Mouse (Mus musculus) kidney, embryonic 14.5 days (tissue): ENCODE measurements at regions not wholly inside any gene's neighbourhood (a gene's known extent, or its start where the extent isn't known, plus 50 kb on each side); places are given as distances from the start of the nearest gene placed in this dataset.

Experiments used
- ATAC-seq: fragments of 200-750 bp; cut with Nextera tagmentation; 2 replicates; pipeline ENCODE4 v1.8.0; 2017; ENCODE audit warnings: moderate number of reproducible peaks, mild to moderate bottlenecking, moderate TSS enrichment, moderate library complexity; ENCODE audit not compliant: low FRiP score, low TSS enrichment
- H3K27ac ChIP-seq: fragments of 300-500 bp; sonication (generic); 2 replicates; pipeline ENCODE4 v1.5.1; 2014; ENCODE audit warnings: low read depth, mild to moderate bottlenecking, low read length, moderate library complexity, mixed read lengths
- H3K27me3 ChIP-seq: fragments of 300-500 bp; sonication (generic); 2 replicates; pipeline ENCODE4 v1.6.1; 2014; ENCODE audit warnings: mild to moderate bottlenecking, low read length; ENCODE audit not compliant: control insufficient read depth, insufficient read depth
- H3K36me3 ChIP-seq: fragments of 300-500 bp; sonication (generic); 2 replicates; pipeline ENCODE4 v1.6.1; 2014; ENCODE audit warnings: low read length, mixed read lengths; ENCODE audit not compliant: control insufficient read depth, insufficient read depth
- H3K4me1 ChIP-seq: fragments of 300-500 bp; sonication (generic); 2 replicates; pipeline ENCODE4 v1.6.1; 2014; ENCODE audit warnings: low read length, mixed read lengths; ENCODE audit not compliant: control insufficient read depth, insufficient read depth
- H3K4me2 ChIP-seq: fragments of 300-500 bp; sonication (generic); replicated peaks from 2 replicates; pipeline ENCODE4 v1.6.1; 2014; ENCODE audit warnings: low read depth, mild to moderate bottlenecking, low read length
- H3K4me3 ChIP-seq: fragments of 300-500 bp; sonication (generic); 2 replicates; pipeline ENCODE4 v1.5.1; 2014; ENCODE audit warnings: mild to moderate bottlenecking, low read length
- H3K9ac ChIP-seq: fragments of 300-500 bp; sonication (generic); 2 replicates; pipeline ENCODE4 v1.6.1; 2014; ENCODE audit warnings: low read depth, mild to moderate bottlenecking, low read length, moderate library complexity
- H3K9me3 ChIP-seq: fragments of 300-500 bp; sonication (generic); 2 replicates; pipeline ENCODE4 v1.6.1; 2016; ENCODE audit warnings: low read length; ENCODE audit not compliant: control insufficient read depth
- WGBS: fragments of 180-500 bp; shearing (Covaris S2); extraction: QIAGEN DNeasy Blood & Tissue Kit; methylation state at CpG from one replicate; pipeline ENCODE4 v1.1.7; 2014; 5-methylcytosine and 5-hydroxymethylcytosine counted together

DNA sequence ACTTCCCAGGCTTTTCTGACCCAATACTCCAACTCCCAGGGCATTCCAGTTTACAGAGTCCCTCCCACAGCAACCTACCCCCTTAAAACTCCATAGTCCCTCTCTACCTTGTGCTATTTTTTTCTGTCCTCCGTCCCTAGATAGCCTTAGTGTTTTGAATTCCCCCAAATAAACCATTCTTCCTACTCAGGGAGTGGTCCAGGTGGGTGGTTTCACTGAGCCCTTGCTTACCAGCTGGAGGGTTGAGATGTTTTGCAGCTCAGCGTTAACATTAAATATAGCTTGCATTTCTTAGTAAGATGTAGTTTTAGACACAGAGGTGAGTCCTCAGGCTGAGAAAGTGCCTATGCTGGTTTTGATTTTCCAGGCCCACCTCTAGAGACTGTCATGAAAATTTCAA, 313.0 kb downstream of the Bmper start:
- Histone ChIP-seq H3K9ac (no peak overlapping the region), H3K4me3 (no peak overlapping the region), H3K4me2 (no peak overlapping the region), H3K27ac (no peak overlapping the region), H3K36me3 (no peaks in the 10 kb centered on the region), H3K4me1 (no peaks in the 10 kb centered on the region), H3K27me3 (no peaks in the 10 kb centered on the region), H3K9me3 (no peaks in the 10 kb centered on the region)
- WGBS = 64% methylated on average over 2 of the region's 2 CpGs
- ATAC-seq = no peak

GRCm38 (mm10) chr9:23538051-23538450, 315.2 kb downstream of the Bmper start:
- 75% methylated on average over 5 of the region's 5 CpGs for WGBS
- Histone ChIP-seq H3K27ac (no peak overlapping the region), H3K9ac (no peak overlapping the region), H3K36me3 (no peaks in the 10 kb centered on the region), H3K27me3 (no peaks in the 10 kb centered on the region), H3K4me1 (no peaks in the 10 kb centered on the region), H3K9me3 (no peaks in the 10 kb centered on the region), H3K4me2 (no peak overlapping the region), H3K4me3 (no peak overlapping the region)
- ATAC-seq = no peak

DNA sequence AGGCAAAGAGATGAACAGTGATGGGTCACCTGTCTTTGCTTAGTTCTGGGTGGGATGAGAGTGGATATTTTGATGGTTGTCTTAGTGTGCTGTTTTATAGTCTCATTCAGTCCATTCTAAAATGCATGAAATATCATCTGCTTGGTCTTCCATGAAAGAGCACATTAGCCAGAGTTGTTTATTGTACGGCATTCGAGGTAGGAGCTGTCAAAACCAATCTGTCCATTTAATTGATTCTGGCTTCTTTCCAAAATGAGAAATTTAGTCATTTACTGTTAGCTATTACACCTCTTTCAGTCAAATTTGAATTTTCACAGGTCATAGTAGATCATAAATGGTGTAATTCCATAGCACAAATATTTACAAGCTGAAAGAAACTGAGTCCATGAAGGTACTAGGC, 328.8 kb downstream of the Bmper start:
- Histone ChIP-seq H3K9me3 (no peaks in the 10 kb centered on the region), H3K27me3 (no peaks in the 10 kb centered on the region), H3K4me1 (no peaks in the 10 kb centered on the region), H3K36me3 (no peaks in the 10 kb centered on the region), H3K4me2 (no peak overlapping the region), H3K4me3 (no peak overlapping the region), H3K9ac (no peak overlapping the region), H3K27ac (no peak overlapping the region)
- WGBS = 35% methylated on average over 2 of the region's 2 CpGs
- no peak for ATAC-seq

- H3K9ac ChIP-seq = no peak overlapping the region
- H3K36me3 ChIP-seq = no peaks in the 10 kb centered on the region
- H3K27me3 ChIP-seq = no peaks in the 10 kb centered on the region
- H3K27ac ChIP-seq = no peak overlapping the region
- H3K4me3 ChIP-seq = no peak overlapping the region
- WGBS = 76% methylated on average over 1 of the region's 1 CpGs
- H3K9me3 ChIP-seq = no peaks in the 10 kb centered on the region
- ATAC-seq = no peak
- H3K4me2 ChIP-seq = no peak overlapping the region
- H3K4me1 ChIP-seq = no peaks in the 10 kb centered on the region
These were observed 330.9 kb downstream of the Bmper start for GRCm38 (mm10) chr9:23553766-23554165.

DNA sequence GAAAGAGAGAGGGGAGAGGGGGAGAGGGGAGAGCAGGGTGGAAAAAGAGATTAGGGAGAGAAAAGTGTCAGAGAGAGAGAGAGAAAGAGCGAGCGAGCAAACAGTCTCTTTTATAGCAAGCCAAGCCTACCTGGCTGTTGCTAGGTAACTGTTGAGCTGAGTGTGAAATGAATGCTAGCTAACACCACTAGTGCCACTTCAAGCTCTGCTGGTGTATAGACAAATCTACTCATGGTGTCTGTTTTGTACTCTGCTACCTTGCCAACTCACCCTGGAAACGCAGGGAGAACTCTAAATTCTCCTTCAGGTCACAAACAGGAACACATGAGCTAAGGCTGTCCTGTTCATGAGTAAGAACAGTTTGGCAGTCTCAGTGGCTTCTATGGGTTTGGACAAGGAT, 334.7 kb downstream of the Bmper start:
- H3K4me3 ChIP-seq = no peak overlapping the region
- H3K9me3 ChIP-seq = no peaks in the 10 kb centered on the region
- no peak for ATAC-seq
- H3K9ac ChIP-seq = no peak overlapping the region
- 87% methylated on average over 3 of the region's 3 CpGs for WGBS
- no peak overlapping the region for H3K27ac ChIP-seq
- no peaks in the 10 kb centered on the region; the same call in 1 of the 2 replicates for H3K27me3 ChIP-seq
- H3K4me1 ChIP-seq = no peaks in the 10 kb centered on the region
- no peaks in the 10 kb centered on the region for H3K36me3 ChIP-seq
- no peak overlapping the region for H3K4me2 ChIP-seq

DNA sequence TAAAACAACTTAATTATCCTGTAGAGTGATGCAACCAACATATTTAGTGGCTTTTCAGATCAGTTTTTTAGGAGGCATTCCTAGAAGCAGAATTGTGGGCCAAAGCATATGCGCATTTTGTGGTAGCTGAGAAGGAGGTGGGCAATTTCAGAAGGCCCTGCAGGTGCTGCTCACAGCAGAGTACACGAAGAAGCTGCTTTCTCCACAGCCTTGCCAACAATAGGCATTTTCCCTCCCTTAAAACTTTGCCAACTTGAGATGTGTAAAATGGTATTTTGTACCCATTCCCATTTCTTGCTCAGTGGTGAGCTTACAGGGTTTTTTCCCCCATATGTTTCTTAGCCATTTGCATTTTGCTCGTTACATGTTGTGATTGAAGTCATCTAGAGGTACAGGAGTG, 339.0 kb downstream of the Bmper start:
- H3K27me3 ChIP-seq = no peaks in the 10 kb centered on the region; the same call in 1 of the 2 replicates
- no peaks in the 10 kb centered on the region for H3K36me3 ChIP-seq
- no peaks in the 10 kb centered on the region for H3K9me3 ChIP-seq
- H3K4me1 ChIP-seq = no peaks in the 10 kb centered on the region
- 72% methylated on average over 3 of the region's 3 CpGs for WGBS
- no peak for ATAC-seq
- H3K4me3 ChIP-seq = no peak overlapping the region
- no peak overlapping the region for H3K9ac ChIP-seq
- H3K27ac ChIP-seq = no peak overlapping the region
- H3K4me2 ChIP-seq = no peak overlapping the region

DNA sequence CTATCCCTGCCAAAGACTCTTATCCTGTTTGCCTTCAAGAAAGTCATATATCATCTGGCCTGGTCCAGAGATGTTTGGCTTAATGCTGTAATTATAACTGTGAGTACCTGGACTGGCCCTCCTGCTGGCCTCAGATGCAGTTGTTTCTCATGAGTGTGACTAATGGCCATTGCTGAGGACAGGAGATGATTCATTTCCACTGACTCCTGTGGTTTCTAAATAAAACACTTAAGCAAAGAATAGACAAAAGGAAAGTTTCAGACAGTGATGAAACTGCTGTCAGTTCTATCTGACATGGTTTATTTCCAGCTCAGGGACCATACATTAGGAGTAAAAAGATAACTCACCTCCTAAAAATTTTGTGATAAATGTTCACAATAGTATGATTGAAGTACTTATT, 344.2 kb downstream of the Bmper start:
- no peak overlapping the region for H3K27ac ChIP-seq
- no peaks in the 10 kb centered on the region for H3K9me3 ChIP-seq
- H3K4me3 ChIP-seq = no peak overlapping the region
- H3K9ac ChIP-seq = no peak overlapping the region
- no peaks in the 10 kb centered on the region; the same call in 1 of the 2 replicates for H3K27me3 ChIP-seq
- no peak for ATAC-seq
- no peaks in the 10 kb centered on the region for H3K4me1 ChIP-seq
- H3K4me2 ChIP-seq = no peak overlapping the region
- H3K36me3 ChIP-seq = no peaks in the 10 kb centered on the region

DNA sequence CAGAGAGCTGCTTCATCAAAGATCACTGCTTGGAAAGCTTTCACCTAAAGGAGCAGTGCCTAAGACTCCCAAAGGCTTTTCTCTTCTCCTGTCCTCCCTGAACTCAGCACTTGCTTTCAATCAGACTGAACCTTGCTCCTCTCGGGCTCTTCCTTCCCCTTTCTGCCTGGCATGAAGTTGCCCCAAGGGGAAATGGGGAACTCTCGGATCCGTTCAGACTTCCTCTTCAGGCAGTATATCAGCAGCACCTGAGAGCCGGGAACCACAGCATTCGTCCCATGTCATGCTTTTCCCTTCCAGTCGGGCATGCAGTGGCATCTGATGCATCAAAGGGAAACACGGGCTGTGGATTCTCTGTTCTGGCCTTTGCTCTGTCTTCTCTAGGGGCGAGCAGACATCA, 347.3 kb downstream of the Bmper start:
- Histone ChIP-seq H3K27ac (no peak overlapping the region), H3K9me3 (no peaks in the 10 kb centered on the region), H3K4me3 (no peak overlapping the region), H3K27me3 (no peaks in the 10 kb centered on the region), H3K36me3 (no peaks in the 10 kb centered on the region), H3K4me1 (no peaks in the 10 kb centered on the region), H3K9ac (no peak overlapping the region), H3K4me2 (no peak overlapping the region)
- WGBS = 67% methylated on average over 8 of the region's 8 CpGs
- ATAC-seq = no peak

GRCm38 (mm10) chr9:23576314-23576713, 353.4 kb downstream of the Bmper start:
- Histone ChIP-seq H3K36me3 (no peaks in the 10 kb centered on the region), H3K27me3 (no peaks in the 10 kb centered on the region), H3K27ac (no peak overlapping the region), H3K9ac (no peak overlapping the region), H3K4me2 (no peak overlapping the region), H3K9me3 (no peaks in the 10 kb centered on the region), H3K4me3 (no peak overlapping the region), H3K4me1 (0 out of 2 replicates have a peak, but pooled peaks cover 2% of the 10 kb centered on the region)
- ATAC-seq = no peak
- WGBS = 89% methylated on average over 2 of the region's 2 CpGs

DNA sequence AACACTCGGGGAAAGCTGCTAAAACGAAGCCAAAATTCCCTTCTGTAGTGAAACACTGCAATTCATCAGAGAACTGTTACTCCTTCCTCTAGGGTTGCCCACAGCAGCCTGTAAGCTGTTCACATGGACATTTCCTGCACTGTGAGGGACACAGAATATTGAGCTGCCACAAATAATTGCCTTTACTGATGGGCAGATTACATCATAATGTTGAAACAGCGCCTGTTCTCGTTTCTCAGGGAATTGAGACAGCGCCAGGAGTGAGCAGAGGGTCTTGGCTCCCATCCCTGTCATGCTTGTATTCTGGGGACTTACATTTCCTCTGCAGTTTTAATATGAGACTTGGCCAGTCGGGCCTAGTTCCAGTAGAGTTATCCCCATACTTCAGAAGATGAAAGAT, 357.3 kb downstream of the Bmper start:
- Histone ChIP-seq H3K9me3 (no peaks in the 10 kb centered on the region), H3K4me2 (no peak overlapping the region), H3K36me3 (no peaks in the 10 kb centered on the region), H3K27me3 (no peaks in the 10 kb centered on the region), H3K27ac (no peak overlapping the region), H3K4me3 (no peak overlapping the region), H3K9ac (no peak overlapping the region), H3K4me1 (0 out of 2 replicates have a peak, but pooled peaks cover 2% of the 10 kb centered on the region)
- no peak for ATAC-seq
- 74% methylated on average over 6 of the region's 6 CpGs for WGBS
